Mouse (Mus musculus) lung, postnatal 0 days (tissue): ENCODE measurements at regions not wholly inside any gene's neighbourhood (a gene's known extent, or its start where the extent isn't known, plus 50 kb on each side); places are given as distances from the start of the nearest gene placed in this dataset.

Experiments used
- CTCF ChIP-seq: IDR thresholded peaks from 2 replicates; pipeline ENCODE4 v1.5.1; 2016; ENCODE audit warnings: antibody characterized with exemption, mild to moderate bottlenecking
- EP300 ChIP-seq: IDR thresholded peaks from 2 replicates; pipeline ENCODE4 v1.6.1; 2016; ENCODE audit warnings: antibody characterized with exemption, mild to moderate bottlenecking, control low read depth

- TF ChIP-seq EP300 = no peak
- no peak for TF ChIP-seq CTCF
These were observed 165.7 kb downstream of the Bcl11b start for GRCm38 (mm10) chr12:107837741-107838140.
